Mouse (Mus musculus): ENCODE measurements around the gene Slc25a13. TPM values are rescaled to one million over a fixed set of nuclear protein-coding genes. Genes with fewer than 3 reads are reported as not detected.

Slc25a13 gene
- polyA plus RNA-seq, 1 experiment from 2014 or later, result 8.7 TPM

DNA sequence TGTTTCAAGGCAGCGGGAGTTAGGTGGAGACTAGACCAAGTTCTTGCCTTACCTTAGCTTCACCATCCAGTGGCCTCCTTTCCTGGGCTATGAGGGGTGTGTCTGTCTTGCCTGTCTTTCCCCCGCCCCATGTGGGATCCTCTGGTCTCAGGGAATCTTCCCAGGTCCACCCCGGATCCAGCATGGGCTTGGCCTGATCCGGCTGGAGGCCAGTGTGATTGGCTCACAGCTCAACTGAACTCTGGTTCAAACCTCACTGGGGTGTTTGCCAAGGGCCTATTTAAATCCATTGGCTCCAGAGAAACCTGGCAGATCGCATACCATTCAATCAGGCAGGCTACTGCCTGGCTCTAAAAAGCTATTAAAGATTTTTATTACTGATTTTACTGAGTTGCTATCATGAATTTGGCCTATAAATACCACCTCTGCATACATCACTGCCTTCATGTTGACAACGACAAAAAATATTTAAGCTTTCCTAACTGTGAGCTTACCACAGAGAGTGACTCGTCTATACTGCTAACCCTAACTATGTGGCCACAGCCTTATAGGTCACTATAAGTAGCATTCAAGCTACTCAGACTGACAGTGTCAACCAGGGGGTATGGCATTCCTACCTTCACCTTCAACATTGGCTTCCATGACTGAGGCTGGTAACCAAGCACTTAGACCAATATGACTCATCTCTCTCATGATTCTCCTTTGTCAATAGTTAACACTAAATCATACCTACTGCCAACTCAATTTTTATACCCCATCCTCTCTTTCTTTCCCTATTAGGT, 56.1 kb downstream of the Slc25a13 start:
- ATAC-seq, result no peak
- Histone ChIP-seq H3K4me3 (replicated peaks) (no peak overlapping the region), H3K9ac (replicated peaks) (no peak overlapping the region), H3K4me1 (replicated peaks) (peaks cover 34% of the 10 kb centered on the region), H3K27me3 (peaks cover 16% of the 10 kb centered on the region; the same call in 1 of the 2 replicates), H3K36me3 (no peaks in the 10 kb centered on the region), H3K9me3 (no peaks in the 10 kb centered on the region), H3K4me2 (replicated peaks) (no peak overlapping the region), H3K27ac (no peak overlapping the region)
- 88% methylated on average over 7 of the region's 7 CpGs for WGBS

GRCm38 (mm10) chr6:6159221-6159859, 57.6 kb downstream of the Slc25a13 start:
- no peak overlapping the region for H3K27ac ChIP-seq
- peak; percentile 63 for ATAC-seq
- H3K4me3 ChIP-seq (replicated peaks), result no peak overlapping the region
- peaks cover 33% of the 10 kb centered on the region for H3K4me1 ChIP-seq (replicated peaks)
- peaks cover 13% of the 10 kb centered on the region; the same call in 1 of the 2 replicates for H3K27me3 ChIP-seq
- no peak overlapping the region for H3K4me2 ChIP-seq (replicated peaks)
- no peak overlapping the region for H3K9ac ChIP-seq (replicated peaks)
- H3K36me3 ChIP-seq, result no peaks in the 10 kb centered on the region
- WGBS, result under 1% methylated on average over 7 of the region's 7 CpGs
- H3K9me3 ChIP-seq, result no peaks in the 10 kb centered on the region

- Histone ChIP-seq H3K4me3 (replicated peaks) (no peak overlapping the region), H3K36me3 (no peaks in the 10 kb centered on the region), H3K27ac (no peak overlapping the region), H3K9ac (replicated peaks) (no peak overlapping the region), H3K4me2 (replicated peaks) (no peak overlapping the region), H3K4me1 (replicated peaks) (no peaks in the 10 kb centered on the region), H3K9me3 (no peaks in the 10 kb centered on the region), H3K27me3 (0 out of 2 replicates have a peak, but pooled peaks cover 13% of the 10 kb centered on the region)
- 73% methylated on average over 10 of the region's 10 CpGs for WGBS
- ATAC-seq, result no peak
Measured at GRCm38 (mm10) chr6:6153426-6153825, 63.5 kb downstream of the Slc25a13 start.

- Histone ChIP-seq H3K36me3 (no peaks in the 10 kb centered on the region), H3K27ac (no peak overlapping the region), H3K9ac (replicated peaks) (no peak overlapping the region), H3K4me2 (replicated peaks) (no peak overlapping the region), H3K27me3 (no peaks in the 10 kb centered on the region), H3K9me3 (no peaks in the 10 kb centered on the region), H3K4me1 (replicated peaks) (no peaks in the 10 kb centered on the region), H3K4me3 (replicated peaks) (no peak overlapping the region)
- 96% methylated on average over 6 of the region's 6 CpGs for WGBS
- ATAC-seq, result no peak
Measured at GRCm38 (mm10) chr6:6150811-6151210, 66.2 kb downstream of the Slc25a13 start.

DNA sequence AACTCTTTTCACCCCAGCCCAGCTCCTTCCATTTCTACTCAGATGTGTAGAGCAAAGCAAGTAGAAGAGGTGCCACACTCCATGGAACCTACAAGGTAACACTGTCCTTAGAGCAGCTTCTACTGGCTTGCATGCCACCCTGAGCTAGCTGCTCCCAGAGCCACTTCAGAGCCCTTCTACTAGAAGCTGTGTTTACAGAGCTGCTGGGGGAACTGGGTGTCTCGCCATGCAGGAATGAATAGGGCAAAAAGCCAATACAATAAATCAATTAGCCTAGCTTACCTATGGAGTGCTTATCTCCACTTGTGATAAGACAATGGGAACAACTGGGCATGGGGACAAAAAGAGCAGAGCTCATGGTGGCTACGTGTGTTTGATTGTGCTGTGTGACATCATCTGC, 67.2 kb downstream of the Slc25a13 start:
- Histone ChIP-seq H3K36me3 (no peaks in the 10 kb centered on the region), H3K4me1 (replicated peaks) (no peaks in the 10 kb centered on the region), H3K4me3 (replicated peaks) (no peak overlapping the region), H3K27me3 (no peaks in the 10 kb centered on the region), H3K27ac (no peak overlapping the region), H3K4me2 (replicated peaks) (no peak overlapping the region), H3K9me3 (no peaks in the 10 kb centered on the region), H3K9ac (replicated peaks) (no peak overlapping the region)
- WGBS, result 80% methylated on average over 2 of the region's 2 CpGs
- no peak for ATAC-seq

DNA sequence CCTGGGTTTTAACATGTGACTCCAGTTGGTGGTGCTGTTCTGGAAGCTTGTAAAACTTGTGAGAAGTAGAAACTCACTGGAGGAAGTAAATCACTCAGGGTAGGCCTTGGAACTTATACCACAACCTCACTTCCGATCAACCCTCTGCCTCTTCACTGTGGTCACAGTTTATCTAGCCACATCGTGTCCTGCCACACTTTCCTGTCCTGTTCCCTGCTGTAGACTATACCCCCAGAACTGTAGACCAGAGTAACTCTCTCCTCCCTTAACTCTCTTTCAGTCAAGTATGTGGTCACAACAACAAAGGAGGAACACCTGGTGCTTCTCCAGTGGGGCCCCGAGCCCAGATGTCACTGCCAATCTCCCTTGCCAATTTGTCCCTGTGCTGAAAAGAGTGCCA, 67.6 kb downstream of the Slc25a13 start:
- no peaks in the 10 kb centered on the region for H3K4me1 ChIP-seq (replicated peaks)
- H3K27ac ChIP-seq, result no peak overlapping the region
- no peak overlapping the region for H3K4me3 ChIP-seq (replicated peaks)
- no peaks in the 10 kb centered on the region for H3K36me3 ChIP-seq
- 93% methylated on average over 3 of the region's 3 CpGs for WGBS
- H3K9ac ChIP-seq (replicated peaks), result no peak overlapping the region
- no peak overlapping the region for H3K4me2 ChIP-seq (replicated peaks)
- no peaks in the 10 kb centered on the region for H3K27me3 ChIP-seq
- H3K9me3 ChIP-seq, result no peaks in the 10 kb centered on the region
- ATAC-seq, result no peak

DNA sequence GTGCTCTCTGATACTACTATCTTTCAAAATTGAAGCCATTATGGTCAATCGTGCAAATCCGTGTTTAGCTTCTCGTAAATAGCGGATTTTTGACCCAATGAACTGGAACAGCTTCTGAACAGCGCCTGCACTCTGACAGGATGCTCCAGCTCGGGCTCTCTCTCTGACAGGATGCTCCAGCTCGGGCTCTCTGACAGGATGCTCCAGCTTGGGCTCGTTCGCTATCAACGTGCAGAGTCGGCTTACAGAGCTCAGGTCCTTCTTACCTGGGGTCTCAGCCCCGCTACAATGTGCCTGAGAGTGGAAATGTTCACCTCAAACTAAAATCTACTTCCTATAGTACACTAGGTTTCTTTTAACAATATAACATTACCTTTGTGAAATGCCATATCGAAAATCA, 71.6 kb downstream of the Slc25a13 start:
- Histone ChIP-seq H3K36me3 (no peaks in the 10 kb centered on the region), H3K4me3 (replicated peaks) (no peak overlapping the region), H3K4me1 (replicated peaks) (no peaks in the 10 kb centered on the region), H3K4me2 (replicated peaks) (no peak overlapping the region), H3K27ac (no peak overlapping the region), H3K9ac (replicated peaks) (no peak overlapping the region), H3K9me3 (no peaks in the 10 kb centered on the region), H3K27me3 (no peaks in the 10 kb centered on the region)
- 80% methylated on average over 13 of the region's 13 CpGs for WGBS
- no peak for ATAC-seq

DNA sequence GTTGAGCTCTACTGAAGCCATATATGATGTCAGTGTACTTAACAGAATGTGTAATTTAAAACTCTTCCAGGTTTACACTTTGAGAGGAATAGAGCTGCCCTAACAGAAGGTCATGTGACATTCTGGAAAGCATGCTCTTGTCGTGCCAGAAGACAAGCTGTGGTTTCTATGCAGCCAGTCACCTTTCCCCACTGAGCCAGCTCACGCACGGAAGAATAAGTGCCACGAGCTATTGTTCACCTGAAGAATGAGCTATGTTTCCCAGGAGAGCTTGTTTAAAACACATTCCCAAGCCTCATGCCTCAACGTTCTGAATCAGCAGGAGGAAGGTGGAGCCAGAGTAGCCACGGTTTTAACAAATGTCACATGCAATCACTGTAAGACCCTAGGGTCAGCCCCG, 73.4 kb downstream of the Slc25a13 start:
- Histone ChIP-seq H3K36me3 (no peaks in the 10 kb centered on the region), H3K4me3 (replicated peaks) (no peak overlapping the region), H3K9me3 (no peaks in the 10 kb centered on the region), H3K9ac (replicated peaks) (no peak overlapping the region), H3K27me3 (no peaks in the 10 kb centered on the region), H3K4me1 (replicated peaks) (no peaks in the 10 kb centered on the region), H3K27ac (no peak overlapping the region), H3K4me2 (replicated peaks) (no peak overlapping the region)
- ATAC-seq, result no peak
- 57% methylated on average over 7 of the region's 7 CpGs for WGBS

GRCm38 (mm10) chr6:6140370-6140769, 76.6 kb downstream of the Slc25a13 start:
- Histone ChIP-seq H3K27ac (no peak overlapping the region), H3K4me3 (replicated peaks) (no peak overlapping the region), H3K9me3 (peaks cover 6% of the 10 kb centered on the region; the same call in 1 of the 2 replicates), H3K4me1 (replicated peaks) (no peaks in the 10 kb centered on the region), H3K4me2 (replicated peaks) (no peak overlapping the region), H3K36me3 (0 out of 2 replicates have a peak, but pooled peaks cover 5% of the 10 kb centered on the region), H3K27me3 (no peaks in the 10 kb centered on the region), H3K9ac (replicated peaks) (no peak overlapping the region)
- no peak for ATAC-seq
- 97% methylated on average over 3 of the region's 3 CpGs for WGBS

- 94% methylated on average over 5 of the region's 5 CpGs for WGBS
- H3K27me3 ChIP-seq, result no peaks in the 10 kb centered on the region
- H3K4me1 ChIP-seq (replicated peaks), result no peaks in the 10 kb centered on the region
- ATAC-seq, result no peak
- H3K9ac ChIP-seq (replicated peaks), result no peak overlapping the region
- H3K4me2 ChIP-seq (replicated peaks), result no peak overlapping the region
- H3K9me3 ChIP-seq, result peaks cover 6% of the 10 kb centered on the region; the same call in 1 of the 2 replicates
- 0 out of 2 replicates have a peak, but pooled peaks cover 5% of the 10 kb centered on the region for H3K36me3 ChIP-seq
- no peak overlapping the region for H3K4me3 ChIP-seq (replicated peaks)
- H3K27ac ChIP-seq, result no peak overlapping the region
Measured at GRCm38 (mm10) chr6:6139061-6139460, 77.9 kb downstream of the Slc25a13 start.

GRCm38 (mm10) chr6:6136812-6137211, 80.2 kb downstream of the Slc25a13 start:
- Histone ChIP-seq H3K4me3 (replicated peaks) (no peak overlapping the region), H3K4me2 (replicated peaks) (no peak overlapping the region), H3K9me3 (peaks cover 6% of the 10 kb centered on the region; the same call in 1 of the 2 replicates), H3K27me3 (no peaks in the 10 kb centered on the region), H3K36me3 (0 out of 2 replicates have a peak, but pooled peaks cover 5% of the 10 kb centered on the region), H3K4me1 (replicated peaks) (no peaks in the 10 kb centered on the region), H3K9ac (replicated peaks) (no peak overlapping the region), H3K27ac (no peak overlapping the region)
- WGBS, result 90% methylated on average over 3 of the region's 3 CpGs
- ATAC-seq, result no peak

GRCm38 (mm10) chr6:6134935-6135334, 82.0 kb downstream of the Slc25a13 start:
- Histone ChIP-seq H3K27ac (no peak overlapping the region), H3K36me3 (0 out of 2 replicates have a peak, but pooled peaks cover 5% of the 10 kb centered on the region), H3K9me3 (peaks cover 6% of the 10 kb centered on the region; the same call in 1 of the 2 replicates), H3K4me1 (replicated peaks) (no peaks in the 10 kb centered on the region), H3K9ac (replicated peaks) (no peak overlapping the region), H3K4me2 (replicated peaks) (no peak overlapping the region), H3K27me3 (no peaks in the 10 kb centered on the region), H3K4me3 (replicated peaks) (no peak overlapping the region)
- WGBS, result 88% methylated on average over 4 of the region's 4 CpGs
- no peak for ATAC-seq

All from midbrain, embryonic 13.5 days (tissue).